In genomic region chrX:8101017-8101416, GRCm38 (mm10) we compare ENCODE assay signal across 8 mouse cellular contexts. TPM values are rescaled to one million over a fixed set of nuclear protein-coding genes. Genes with fewer than 3 reads are reported as not detected.
A peak's percentile ranks its signal among the peaks of the same experiment; 100 is the strongest.
DNase-seq lines count a peak whose midpoint lies in the region; ATAC-seq and TF ChIP-seq lines count a peak whose summit lies in the region.

No protein-coding gene starts in this region.

- no peaks in the 10 kb centered on the region for H3K9me3 ChIP-seq in hindbrain, embryonic 14.5 days (ENCODE audit: control insufficient read depth, low read length)

- peak; percentile 47; the same call in 1 of the 2 replicates for TF ChIP-seq CTCF in cortical plate, adult 2 months (IDR thresholded peaks at IDR 0.05; ENCODE audit: extremely low read depth, insufficient read depth, low read length)

- 26% methylated on average over 3 of the region's 3 CpGs for WGBS in hindbrain, embryonic 14.5 days

- H3K27ac ChIP-seq in cortical plate, adult 2 months (ENCODE audit: insufficient read depth, low read length), result no peak overlapping the region
- H3K27ac ChIP-seq in hindbrain, embryonic 14.5 days, result peak overlapping the region; percentile 91

- no peaks in the 10 kb centered on the region for H3K27me3 ChIP-seq in hindbrain, embryonic 14.5 days (ENCODE audit: control insufficient read depth, insufficient read depth, low read length)

- peak; percentile 65 for ATAC-seq in hindbrain, embryonic 14.5 days (ENCODE audit: low FRiP score)

- TF ChIP-seq POLR2A in cortical plate, adult 2 months (IDR thresholded peaks at IDR 0.05; ENCODE audit: extremely low read depth, insufficient read depth, low read length), result no peak

- H3K4me3 ChIP-seq in cortical plate, adult 2 months (ENCODE audit: insufficient read depth, low read length), result no peak overlapping the region
- H3K4me3 ChIP-seq in hindbrain, embryonic 14.5 days (replicated peaks; ENCODE audit: low read length), result no peak overlapping the region

- H3K36me3 ChIP-seq in hindbrain, embryonic 14.5 days (replicated peaks; ENCODE audit: control insufficient read depth, insufficient read depth), result no peaks in the 10 kb centered on the region

- 0 out of 2 replicates have a peak overlapping the region, but pooled peaks have one; percentile 3 for H3K9ac ChIP-seq in hindbrain, embryonic 14.5 days

- DNase-seq in kidney, postnatal 4 days, result peak; percentile 45 to 69
- DNase-seq in kidney, postnatal 25 days, result no peak
- peak; percentile 94 for DNase-seq in hindbrain, embryonic 14.5 days (ENCODE audit: low spot score)
- DNase-seq in liver, result peak; percentile 18
- DNase-seq in right cerebral cortex, postnatal 14 days, result peak; percentile 47
- no peak for DNase-seq in ovary, postnatal 36 days (ENCODE audit: low spot score)
- DNase-seq in kidney, adult 8-10 months, result no peak

- no peaks in the 10 kb centered on the region for H3K4me1 ChIP-seq in cortical plate, adult 2 months (ENCODE audit: control insufficient read depth, insufficient read depth, low read length)
- H3K4me1 ChIP-seq in hindbrain, embryonic 14.5 days (replicated peaks; ENCODE audit: control insufficient read depth, insufficient read depth, low read length), result peaks cover 7% of the 10 kb centered on the region; the same call in 1 of the 2 replicates

- 0 out of 2 replicates have a peak overlapping the region, but pooled peaks have one; percentile 7 for H3K4me2 ChIP-seq in hindbrain, embryonic 14.5 days (replicated peaks)

RNA-seq across cellular contexts. Expression of gene Was, which starts 10.7 kb away (rescaled TPM):
- polyA plus RNA-seq in cortical plate, adult 2 months (2012; rRNA removed), result 1.7 and 1.9 TPM in 2 replicates
- 0.13 and 0.32 TPM in 2 replicates for polyA plus RNA-seq in hindbrain, embryonic 14.5 days (2014; fragmentation: Nextera tagmentation; extraction: Ambion mirVana)

RNA-seq across cellular contexts. Expression of gene Suv39h1, which starts 26.5 kb away (rescaled TPM):
- 25.5 and 26.1 TPM in 2 replicates for polyA plus RNA-seq in cortical plate, adult 2 months (2012; rRNA removed)
- polyA plus RNA-seq in hindbrain, embryonic 14.5 days (2014; fragmentation: Nextera tagmentation; extraction: Ambion mirVana), result 36.4 and 37.9 TPM in 2 replicates

RNA-seq across cellular contexts. Expression of gene Wdr13, which starts 31.7 kb away (rescaled TPM):
- 203 and 219 TPM in 2 replicates for polyA plus RNA-seq in cortical plate, adult 2 months (2012; rRNA removed)
- polyA plus RNA-seq in hindbrain, embryonic 14.5 days (2014; fragmentation: Nextera tagmentation; extraction: Ambion mirVana), result 56.6 and 60.9 TPM in 2 replicates

RNA-seq across cellular contexts. Expression of gene Rbm3, which starts 44.7 kb away (rescaled TPM):
- polyA plus RNA-seq in cortical plate, adult 2 months (2012; rRNA removed), result 193 and 207 TPM in 2 replicates
- 304 and 340 TPM in 2 replicates for polyA plus RNA-seq in hindbrain, embryonic 14.5 days (2014; fragmentation: Nextera tagmentation; extraction: Ambion mirVana)

Comparison
In these comparisons a context has a peak if more than half of its experiments do, and no peak if none do; other contexts are left out.
1. DNase-seq: peak in kidney, postnatal 4 days (2 of 2), hindbrain, embryonic 14.5 days (single experiment), liver (single experiment) and right cerebral cortex, postnatal 14 days (single experiment); none in kidney, postnatal 25 days (0 of 2), ovary, postnatal 36 days (single experiment) and kidney, adult 8-10 months (0 of 2).